Mouse (Mus musculus) kidney, postnatal 0 days (tissue): ENCODE measurements around the gene Rasa1. TPM values are rescaled to one million over a fixed set of nuclear protein-coding genes. Genes with fewer than 3 reads are reported as not detected.

Experiments used
- ATAC-seq: fragments of 200-750 bp; cut with Nextera tagmentation; replicated peaks from 2 replicates; pipeline ENCODE4 v1.8.0; 2017; ENCODE audit warnings: low read depth, moderate number of reproducible peaks, moderate TSS enrichment, moderate library complexity; ENCODE audit not compliant: low FRiP score
- DNase-seq: peaks from one replicate; pipeline ENCODE4 v3.0.0-alpha.2; 2016; ENCODE audit warnings: low spot score
- H3K27ac ChIP-seq: fragments of 300-500 bp; sonication (generic); 2 replicates; pipeline ENCODE4 v1.5.1; 2014; ENCODE audit warnings: mild to moderate bottlenecking
- H3K27me3 ChIP-seq: fragments of 300-500 bp; sonication (generic); 2 replicates; pipeline ENCODE4 v1.6.1; 2014; ENCODE audit warnings: low read length, mixed read lengths; ENCODE audit not compliant: insufficient read depth
- H3K36me3 ChIP-seq: fragments of 300-500 bp; sonication (generic); 2 replicates; pipeline ENCODE4 v1.6.1; 2014; ENCODE audit warnings: low read length, mixed read lengths; ENCODE audit not compliant: insufficient read depth
- H3K4me1 ChIP-seq: fragments of 300-500 bp; sonication (generic); replicated peaks from 2 replicates; pipeline ENCODE4 v1.6.1; 2014; ENCODE audit warnings: antibody characterized with exemption, low read length, mixed read lengths; ENCODE audit not compliant: insufficient read depth
- H3K4me2 ChIP-seq: fragments of 300-500 bp; sonication (generic); 2 replicates; pipeline ENCODE4 v1.6.1; 2014; ENCODE audit warnings: mild to moderate bottlenecking, low read length, moderate library complexity, mixed read lengths
- H3K4me3 ChIP-seq: fragments of 300-500 bp; sonication (generic); replicated peaks from 2 replicates; pipeline ENCODE4 v1.5.1; 2014; ENCODE audit warnings: low read depth, low read length
- H3K9ac ChIP-seq: fragments of 300-500 bp; sonication (generic); 2 replicates; pipeline ENCODE4 v1.6.1; 2014; ENCODE audit warnings: low read depth, low read length
- H3K9me3 ChIP-seq: fragments of 300-500 bp; sonication (generic); replicated peaks from 2 replicates; pipeline ENCODE4 v1.6.1; 2016; ENCODE audit warnings: low read length, inconsistent platforms, mixed read lengths
- CTCF ChIP-seq: IDR thresholded peaks from 2 replicates; pipeline ENCODE4 v1.5.1; 2016; ENCODE audit warnings: antibody characterized with exemption, low read depth, mild to moderate bottlenecking, moderate library complexity
- WGBS: fragments of 180-500 bp; shearing (Covaris S2); extraction: QIAGEN DNeasy Blood & Tissue Kit; methylation state at CpG from one replicate; pipeline ENCODE4 v1.1.7; 2014; 5-methylcytosine and 5-hydroxymethylcytosine counted together
- polyA plus RNA-seq: library from polyadenylated mRNA; unstranded; fragments of >200 nt; fragmentation: Nextera tagmentation; extraction: Ambion mirVana; gene quantifications from 2 replicates; pipeline ENCODE4 v1.2.1, GENCODE M21; 2015

The Rasa1 gene
- 45.0 and 47.6 TPM in 2 replicates for polyA plus RNA-seq

- H3K4me2 ChIP-seq, result peak within 1 kb of the TSS; percentile 73
- H3K9me3 ChIP-seq, result no peaks in the 10 kb centered on the region
- H3K27me3 ChIP-seq, result no peaks in the 10 kb centered on the region
- H3K27ac ChIP-seq, result peak within 1 kb of the TSS; percentile 100
- no peaks in the 10 kb centered on the region for H3K4me1 ChIP-seq
- WGBS, result under 1% methylated on average over 78 of the region's 97 CpGs
- H3K9ac ChIP-seq, result peak within 1 kb of the TSS; percentile 97
- peak within 1 kb of the TSS; percentile 98 for H3K4me3 ChIP-seq
- no peak for TF ChIP-seq CTCF
- DNase-seq (peak; percentile 98), ATAC-seq (peak; percentile 99)
- no peaks in the 10 kb centered on the region for H3K36me3 ChIP-seq
Measured at GRCm38 (mm10) chr13:85288843-85289713, at the start of gene Rasa1. TSS of gene Rasa1 (minus strand) at chr13:85289130.

- Histone ChIP-seq H3K9me3 (no peaks in the 10 kb centered on the region), H3K9ac (no peak overlapping the region), H3K4me3 (no peak overlapping the region), H3K27ac (no peak overlapping the region), H3K4me2 (no peak overlapping the region), H3K27me3 (no peaks in the 10 kb centered on the region), H3K4me1 (no peaks in the 10 kb centered on the region), H3K36me3 (no peaks in the 10 kb centered on the region)
- WGBS, result 62% methylated on average over 2 of the region's 2 CpGs
- ATAC-seq (no peak), DNase-seq (no peak)
- TF ChIP-seq CTCF, result no peak
Measured at GRCm38 (mm10) chr13:85311547-85311946, 22.6 kb upstream of the Rasa1 start.

GRCm38 (mm10) chr13:85310968-85311367 is 22.0 kb upstream of the Rasa1 start:
- 38% methylated on average over 5 of the region's 5 CpGs for WGBS
- Histone ChIP-seq H3K9me3 (no peaks in the 10 kb centered on the region), H3K27me3 (no peaks in the 10 kb centered on the region), H3K4me3 (no peak overlapping the region), H3K9ac (no peak overlapping the region), H3K27ac (no peak overlapping the region), H3K36me3 (no peaks in the 10 kb centered on the region), H3K4me1 (no peaks in the 10 kb centered on the region), H3K4me2 (no peak overlapping the region)
- ATAC-seq, result no peak
- TF ChIP-seq CTCF, result no peak
- DNase-seq, result no peak

- ATAC-seq (no peak), DNase-seq (no peak)
- H3K9ac ChIP-seq, result no peak overlapping the region
- no peak overlapping the region for H3K27ac ChIP-seq
- H3K36me3 ChIP-seq, result no peaks in the 10 kb centered on the region
- no peak for TF ChIP-seq CTCF
- H3K4me3 ChIP-seq, result no peak overlapping the region
- no peaks in the 10 kb centered on the region for H3K4me1 ChIP-seq
- H3K9me3 ChIP-seq, result no peaks in the 10 kb centered on the region
- no peak overlapping the region for H3K4me2 ChIP-seq
- 88% methylated on average over 2 of the region's 2 CpGs for WGBS
- no peaks in the 10 kb centered on the region for H3K27me3 ChIP-seq
Measured at GRCm38 (mm10) chr13:85310483-85310882, 21.6 kb upstream of the Rasa1 start.

GRCm38 (mm10) chr13:85306039-85306438 is 17.1 kb upstream of the Rasa1 start:
- Histone ChIP-seq H3K9ac (no peak overlapping the region), H3K36me3 (no peaks in the 10 kb centered on the region), H3K27ac (no peak overlapping the region), H3K4me3 (no peak overlapping the region), H3K27me3 (no peaks in the 10 kb centered on the region), H3K4me1 (no peaks in the 10 kb centered on the region), H3K9me3 (no peaks in the 10 kb centered on the region), H3K4me2 (no peak overlapping the region)
- ATAC-seq, result no peak
- no peak for DNase-seq
- no peak for TF ChIP-seq CTCF

GRCm38 (mm10) chr13:85290651-85291050 is 1.7 kb upstream of the Rasa1 start:
- H3K36me3 ChIP-seq, result no peaks in the 10 kb centered on the region
- no peak overlapping the region for H3K9ac ChIP-seq
- TF ChIP-seq CTCF, result no peak
- H3K9me3 ChIP-seq, result no peaks in the 10 kb centered on the region
- no peaks in the 10 kb centered on the region for H3K27me3 ChIP-seq
- no peak for DNase-seq
- H3K4me3 ChIP-seq, result no peak overlapping the region
- H3K27ac ChIP-seq, result no peak overlapping the region
- ATAC-seq, result no peak
- H3K4me1 ChIP-seq, result no peaks in the 10 kb centered on the region
- WGBS, result 61% methylated on average over 1 of the region's 1 CpGs
- H3K4me2 ChIP-seq, result peak overlapping the region; percentile 25; the same call in 1 of the 2 replicates
